Mouse (Mus musculus) heart, embryonic 11.5 days (tissue): Measurements from ENCODE around the gene Clec2h. TPM values are rescaled to one million over a fixed set of nuclear protein-coding genes. Genes with fewer than 3 reads are reported as not detected.
"Not testable (repeated sequence)": the region's sequence is repeated elsewhere in the genome, so short reads cannot be mapped to it uniquely, and the experiment has no call there.

Experiments used
- ATAC-seq: fragments of 200-750 bp; cut with Nextera tagmentation; replicated peaks from 2 replicates; pipeline ENCODE4 v1.8.0; 2017; ENCODE audit warnings: moderate library complexity; ENCODE audit not compliant: insufficient number of reproducible peaks, low FRiP score, low TSS enrichment
- H3K27ac ChIP-seq: fragments of 300-500 bp; sonication (generic); 2 replicates; pipeline ENCODE4 v1.5.1; 2014; ENCODE audit warnings: mild to moderate bottlenecking, low read depth, low read length
- H3K27me3 ChIP-seq: fragments of 300-500 bp; sonication (generic); 2 replicates; pipeline ENCODE4 v1.6.1; 2014; ENCODE audit warnings: mild to moderate bottlenecking, low read length, mixed read lengths; ENCODE audit not compliant: control insufficient read depth, insufficient read depth
- H3K36me3 ChIP-seq: fragments of 300-500 bp; sonication (generic); 2 replicates; pipeline ENCODE4 v1.6.1; 2014; ENCODE audit warnings: mild to moderate bottlenecking, low read length, moderate library complexity, mixed read lengths; ENCODE audit not compliant: control insufficient read depth, insufficient read depth
- H3K4me1 ChIP-seq: fragments of 300-500 bp; sonication (generic); 2 replicates; pipeline ENCODE4 v1.6.1; 2014; ENCODE audit warnings: low read length; ENCODE audit not compliant: control insufficient read depth, insufficient read depth
- H3K4me2 ChIP-seq: fragments of 300-500 bp; sonication (generic); 2 replicates; pipeline ENCODE4 v1.6.1; 2014; ENCODE audit warnings: mild to moderate bottlenecking, moderate library complexity
- H3K4me3 ChIP-seq: fragments of 300-500 bp; sonication (generic); 2 replicates; pipeline ENCODE4 v1.5.1; 2014; ENCODE audit warnings: low read depth, low read length
- H3K9ac ChIP-seq: fragments of 300-500 bp; sonication (generic); 2 replicates; pipeline ENCODE4 v1.6.1; 2014; ENCODE audit warnings: mild to moderate bottlenecking, low read depth, low read length, moderate library complexity
- H3K9me3 ChIP-seq: fragments of 300-500 bp; sonication (generic); replicated peaks from 2 replicates; pipeline ENCODE4 v1.6.1; 2016; ENCODE audit warnings: low read length; ENCODE audit not compliant: control insufficient read depth
- WGBS: fragments of 180-500 bp; shearing (Covaris S2); extraction: QIAGEN DNeasy Blood & Tissue Kit; methylation state at CpG from one replicate; pipeline ENCODE4 v1.1.7; 2014; ENCODE audit not compliant: insufficient replicate concordance; 5-methylcytosine and 5-hydroxymethylcytosine counted together
- polyA plus RNA-seq: library from polyadenylated mRNA; unstranded; fragments of >200 nt; fragmentation: Nextera tagmentation; extraction: Ambion mirVana; gene quantifications from 2 replicates; pipeline ENCODE4 v1.2.1, GENCODE M21; 2014

The Clec2h gene
- polyA plus RNA-seq: not detected in 2 replicates

- 15% methylated on average over 1 of the region's 1 CpGs for WGBS
- H3K9ac ChIP-seq: no peak within 1 kb of the TSS
- no peak within 1 kb of the TSS for H3K27ac ChIP-seq
- H3K4me2 ChIP-seq: no peak within 1 kb of the TSS
- no peaks in the 10 kb centered on the region for H3K27me3 ChIP-seq
- ATAC-seq: no peak
- H3K36me3 ChIP-seq: no peaks in the 10 kb centered on the region
- no peak within 1 kb of the TSS for H3K4me3 ChIP-seq
- H3K4me1 ChIP-seq: no peaks in the 10 kb centered on the region
- no peaks in the 10 kb centered on the region for H3K9me3 ChIP-seq
These were observed at the start of gene Clec2h for GRCm38 (mm10) chr6:128662206-128662605. Gene Clec2h (plus strand): TSS chr6:128662385.

DNA sequence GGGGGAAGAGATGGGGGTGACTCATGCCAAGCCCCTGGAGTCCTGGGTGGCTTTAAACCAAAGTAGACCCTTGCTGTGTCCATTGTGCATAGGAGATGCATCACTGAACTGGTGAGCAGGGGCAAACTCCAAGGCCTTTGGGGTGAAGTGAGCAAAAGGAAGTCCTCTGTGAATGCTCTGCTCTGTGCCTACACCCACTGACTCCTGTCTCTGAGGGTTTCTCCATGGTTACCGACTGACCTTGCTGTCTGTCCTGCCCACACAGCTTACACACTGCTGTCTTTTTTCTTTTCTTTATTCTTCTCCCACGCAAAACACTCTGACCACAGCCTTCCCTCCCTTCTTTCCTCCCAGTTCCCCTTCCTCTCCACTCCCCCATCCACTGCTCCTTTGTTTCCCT lies 39.5 kb upstream of the Clec2h start:
- 77% methylated on average over 2 of the region's 2 CpGs for WGBS

GRCm38 (mm10) chr6:128623433-128623832 lies 38.8 kb upstream of the Clec2h start, which contains the start of gene Klrb1a:
Gene Klrb1a (minus strand): TSS chr6:128623533.
- not testable (repeated sequence) for H3K9me3 ChIP-seq

More for the DNA sequence above, 39.5 kb upstream of the Clec2h start:
- Histone ChIP-seq H3K36me3 (no peaks in the 10 kb centered on the region), H3K4me3 (no peak overlapping the region), H3K9me3 (no peaks in the 10 kb centered on the region), H3K4me2 (no peak overlapping the region), H3K4me1 (no peaks in the 10 kb centered on the region), H3K9ac (no peak overlapping the region), H3K27ac (no peak overlapping the region), H3K27me3 (no peaks in the 10 kb centered on the region)
- no peak for ATAC-seq

DNA sequence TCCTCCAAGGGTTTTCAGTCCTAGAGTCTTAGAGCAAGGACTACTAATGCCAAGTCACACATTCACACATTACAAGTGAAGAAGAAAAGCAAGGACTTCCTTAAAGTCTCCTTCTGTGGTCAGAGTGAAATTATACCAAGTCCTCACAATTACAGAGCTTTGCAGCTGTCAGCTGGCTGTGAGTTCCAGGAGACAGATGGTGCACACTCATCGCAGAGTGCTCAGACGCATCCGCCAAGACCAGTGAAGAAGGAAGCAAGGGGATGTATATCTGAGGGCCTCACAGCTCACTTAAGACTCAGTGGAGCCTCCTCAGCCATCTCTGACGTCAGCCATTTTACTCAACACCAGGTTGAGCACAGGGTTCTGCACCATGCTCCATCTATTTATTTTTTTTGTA lies 37.8 kb upstream of the Clec2h start:
- Histone ChIP-seq H3K9ac (no peak overlapping the region), H3K4me1 (no peaks in the 10 kb centered on the region), H3K4me2 (no peak overlapping the region), H3K27me3 (no peaks in the 10 kb centered on the region), H3K9me3 (no peaks in the 10 kb centered on the region), H3K27ac (no peak overlapping the region), H3K4me3 (no peak overlapping the region), H3K36me3 (no peaks in the 10 kb centered on the region)
- 84% methylated on average over 4 of the region's 4 CpGs for WGBS
- ATAC-seq: no peak

More at GRCm38 (mm10) chr6:128623433-128623832, 38.8 kb upstream of the Clec2h start, which contains the start of gene Klrb1a:
- not testable (repeated sequence) for H3K27ac ChIP-seq, ATAC-seq, H3K4me3 ChIP-seq, H3K27me3 ChIP-seq, H3K4me2 ChIP-seq, H3K4me1 ChIP-seq, H3K36me3 ChIP-seq, H3K9ac ChIP-seq
- WGBS: 88% methylated on average over 5 of the region's 5 CpGs

DNA sequence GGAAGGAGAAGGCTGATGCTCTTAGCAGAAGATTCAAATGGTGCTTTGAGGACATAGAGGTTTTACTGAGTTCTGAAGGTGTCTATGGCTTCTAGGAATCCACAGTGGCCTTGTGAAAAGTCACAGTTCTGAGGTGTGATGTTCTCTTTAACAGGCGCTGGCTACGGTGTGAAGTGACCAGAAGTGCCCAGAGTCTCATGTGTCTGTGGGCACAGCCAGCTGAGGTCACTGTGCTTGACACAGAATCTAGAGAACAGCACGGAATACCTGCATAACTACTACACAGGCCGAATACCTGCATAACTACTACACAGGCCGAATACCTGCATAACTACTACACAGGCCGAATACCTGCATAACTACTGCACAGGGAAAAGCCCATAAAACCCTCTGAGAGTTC lies 36.9 kb upstream of the Clec2h start:
- not testable (repeated sequence) for ATAC-seq, H3K27me3 ChIP-seq, H3K27ac ChIP-seq, H3K36me3 ChIP-seq, H3K9me3 ChIP-seq, H3K9ac ChIP-seq, H3K4me1 ChIP-seq, H3K4me3 ChIP-seq, H3K4me2 ChIP-seq
- 85% methylated on average over 6 of the region's 6 CpGs for WGBS

DNA sequence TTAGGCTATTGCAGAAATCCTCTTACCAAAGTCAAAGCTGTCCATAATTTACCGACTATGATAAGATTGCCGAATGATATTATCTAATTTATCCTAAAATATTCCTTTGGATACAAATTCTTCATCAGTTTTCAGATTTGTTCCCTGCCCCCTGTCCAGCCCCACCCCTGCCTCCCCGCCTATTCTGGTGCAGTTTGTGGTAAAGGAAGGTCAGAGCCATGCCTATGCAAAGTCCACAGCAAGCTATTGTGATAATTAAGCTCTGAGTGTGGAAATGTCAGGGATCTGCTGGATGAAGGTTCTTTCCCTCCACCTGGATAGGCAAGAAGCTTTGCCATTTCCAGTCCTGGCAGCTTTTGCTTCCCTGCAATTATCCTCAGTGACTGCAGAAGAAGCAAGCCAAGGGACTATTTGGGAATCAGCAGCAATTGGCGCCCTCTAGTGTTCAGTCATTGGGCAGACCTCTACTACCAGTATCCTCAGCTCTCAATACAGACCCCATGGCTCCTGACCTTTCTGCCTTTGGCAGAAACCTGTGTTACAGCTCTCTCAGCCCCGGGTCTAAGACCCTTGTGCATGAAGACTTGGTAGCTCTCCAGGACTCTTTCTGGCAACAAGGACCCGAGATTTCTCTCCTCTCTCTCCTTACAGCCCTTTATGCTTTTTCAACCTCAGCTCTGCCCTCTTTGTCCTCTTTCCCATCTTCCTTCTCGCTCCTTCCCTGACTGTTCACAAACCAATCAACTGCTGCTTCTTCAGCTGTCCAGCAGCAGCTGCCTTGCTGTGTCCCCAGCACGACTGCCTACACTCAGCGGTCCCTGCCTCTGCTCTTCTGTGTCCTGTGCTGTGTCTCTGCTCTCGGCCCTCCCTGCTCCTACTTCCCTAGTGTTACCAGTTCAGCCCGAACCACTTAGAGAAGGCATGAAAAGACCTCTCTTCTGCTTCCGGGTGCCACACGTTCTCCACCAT lies 32.1 kb upstream of the Clec2h start:
- not testable (repeated sequence) for H3K27ac ChIP-seq, H3K36me3 ChIP-seq
- 45% methylated on average over 13 of the region's 13 CpGs for WGBS

GRCm38 (mm10) chr6:128630912-128631905 lies 31.0 kb upstream of the Clec2h start:
- H3K4me2 ChIP-seq, H3K27me3 ChIP-seq, H3K9ac ChIP-seq, H3K4me1 ChIP-seq, H3K9me3 ChIP-seq, ATAC-seq, H3K36me3 ChIP-seq, H3K27ac ChIP-seq, H3K4me3 ChIP-seq: not testable (repeated sequence)
- WGBS: 64% methylated on average over 15 of the region's 15 CpGs

More for the DNA sequence above, 32.1 kb upstream of the Clec2h start:
- peak; percentile 68; the same call in 1 of the 2 replicates for ATAC-seq
- H3K9ac ChIP-seq, H3K9me3 ChIP-seq, H3K4me1 ChIP-seq, H3K4me2 ChIP-seq, H3K4me3 ChIP-seq, H3K27me3 ChIP-seq: not testable (repeated sequence)

GRCm38 (mm10) chr6:128640673-128641072 lies 21.5 kb upstream of the Clec2h start:
- no peaks in the 10 kb centered on the region for H3K4me1 ChIP-seq
- H3K4me3 ChIP-seq: no peak overlapping the region
- no peaks in the 10 kb centered on the region for H3K27me3 ChIP-seq
- H3K36me3 ChIP-seq: no peaks in the 10 kb centered on the region
- H3K9me3 ChIP-seq: no peaks in the 10 kb centered on the region
- WGBS: 86% methylated on average over 1 of the region's 1 CpGs
- H3K27ac ChIP-seq: no peak overlapping the region
- no peak for ATAC-seq
- H3K9ac ChIP-seq: no peak overlapping the region
- H3K4me2 ChIP-seq: no peak overlapping the region
